Mouse (Mus musculus) thymus, postnatal 36 days (tissue): ENCODE measurements at regions not wholly inside any gene's neighbourhood (a gene's known extent, or its start where the extent isn't known, plus 50 kb on each side); places are given as distances from the start of the nearest gene placed in this dataset.
A peak's percentile ranks its signal among the peaks of the same experiment; 100 is the strongest.
"Not testable (repeated sequence)": the region's sequence is repeated elsewhere in the genome, so short reads cannot be mapped to it uniquely, and the experiment has no call there.

Source experiments
- DNase-seq, 2 experiments: peaks; one replicate each; pipeline ENCODE4 v3.0.0; 2022; ENCODE audit warnings: mixed read lengths in 2 of 2

- DNase-seq = no peak
These were observed 153.0 kb upstream of the 1700012A03Rik start for GRCm38 (mm10) chr6:31897001-31897400.

DNA sequence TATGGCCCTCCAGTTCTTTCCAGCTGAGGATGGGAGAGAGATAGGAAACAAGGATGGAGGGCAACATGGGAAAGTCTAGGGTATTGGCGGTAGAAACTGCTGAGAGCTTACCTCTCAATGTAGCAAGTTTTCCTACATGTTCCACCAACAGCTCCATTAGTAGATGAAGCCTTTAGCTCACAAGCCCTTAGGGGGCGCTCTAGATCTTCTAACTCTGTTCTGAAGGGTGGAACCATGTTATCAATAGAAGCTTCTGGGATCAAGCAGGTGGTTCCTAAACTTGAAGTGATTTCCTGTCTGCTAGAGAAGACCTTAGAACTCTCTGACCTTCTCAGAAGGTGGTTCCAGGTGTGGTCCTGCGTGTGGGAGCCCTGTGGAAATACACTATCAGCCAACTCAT lies 154.2 kb upstream of the 1700012A03Rik start:
- DNase-seq = no peak

- no peak for DNase-seq
These were observed 163.1 kb upstream of the 1700012A03Rik start for GRCm38 (mm10) chr6:31886931-31887330.

DNA sequence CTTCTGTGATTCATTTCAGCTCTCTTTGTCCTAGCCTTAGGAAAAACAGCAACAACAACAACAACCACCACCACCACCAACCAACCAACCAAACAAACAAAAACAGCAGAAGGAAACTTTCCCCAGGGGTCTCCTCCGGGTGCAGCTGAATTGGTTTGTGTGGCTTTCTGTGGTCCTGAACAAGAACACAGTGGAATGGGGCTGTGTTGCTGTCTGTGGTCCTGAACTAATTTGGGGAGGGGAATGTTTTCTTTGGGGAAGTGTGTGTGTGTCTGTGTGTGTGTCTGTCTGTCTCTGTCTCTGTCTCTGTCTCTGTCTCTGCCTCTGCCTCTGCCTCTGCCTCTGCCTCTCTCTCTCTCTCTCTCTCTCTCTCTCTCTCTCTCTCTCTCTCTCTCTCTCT lies 164.8 kb upstream of the 1700012A03Rik start:
- not testable (repeated sequence) for DNase-seq

- DNase-seq = no peak
These were observed 166.3 kb upstream of the 1700012A03Rik start for GRCm38 (mm10) chr6:31883726-31884125.

- no peak for DNase-seq
These were observed 175.4 kb upstream of the 1700012A03Rik start for GRCm38 (mm10) chr6:31874616-31875015.

DNA sequence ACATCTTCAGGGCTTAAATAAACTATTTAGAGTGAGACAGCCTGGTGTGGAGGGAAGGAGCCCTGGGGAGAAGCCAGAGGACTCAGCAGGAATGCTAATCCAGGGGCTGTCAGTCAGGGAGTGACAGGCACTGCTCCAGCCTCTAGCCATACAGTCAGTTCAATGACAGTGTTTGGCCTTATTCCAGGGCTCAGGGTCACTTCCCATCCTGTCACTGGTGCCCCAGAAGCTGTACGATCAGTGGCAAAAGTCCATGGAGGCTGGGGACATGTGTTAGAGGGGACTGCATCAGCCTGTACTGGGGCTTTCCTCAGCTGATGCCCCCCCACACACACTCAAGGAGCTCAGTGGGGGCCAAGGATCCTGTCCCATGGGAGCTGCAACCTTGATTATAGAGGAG lies 176.1 kb upstream of the 1700012A03Rik start:
- DNase-seq = no peak

DNA sequence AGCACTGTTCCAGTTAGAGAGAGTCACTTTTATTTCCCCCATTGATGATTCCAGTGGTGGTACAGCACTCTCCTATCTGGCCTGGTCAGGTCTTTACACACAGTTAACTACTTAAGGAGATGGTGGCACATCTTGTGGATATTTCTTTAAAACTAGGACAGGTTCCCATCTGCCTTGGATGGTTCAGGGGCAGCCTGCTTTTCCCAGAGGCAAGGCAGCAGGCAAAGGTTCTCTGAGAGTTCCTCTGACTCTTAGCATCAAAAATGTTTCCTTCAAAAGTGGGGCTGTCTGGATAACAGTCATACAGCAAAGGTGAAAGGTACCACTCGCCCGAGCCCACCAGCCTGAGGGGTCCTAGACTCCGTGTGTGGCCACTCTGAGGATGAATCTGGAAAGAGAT lies 178.3 kb upstream of the 1700012A03Rik start:
- DNase-seq = no peak

GRCm38 (mm10) chr6:31861996-31862395 lies 188.1 kb upstream of the 1700012A03Rik start:
- DNase-seq = no peak

- no peak for DNase-seq
These were observed 190.4 kb upstream of the 1700012A03Rik start for GRCm38 (mm10) chr6:31859621-31860020.

GRCm38 (mm10) chr6:31854261-31854660 lies 195.8 kb upstream of the 1700012A03Rik start:
- DNase-seq = no peak

- DNase-seq = no peak
These were observed 203.7 kb upstream of the 1700012A03Rik start for GRCm38 (mm10) chr6:31846319-31846718.

DNA sequence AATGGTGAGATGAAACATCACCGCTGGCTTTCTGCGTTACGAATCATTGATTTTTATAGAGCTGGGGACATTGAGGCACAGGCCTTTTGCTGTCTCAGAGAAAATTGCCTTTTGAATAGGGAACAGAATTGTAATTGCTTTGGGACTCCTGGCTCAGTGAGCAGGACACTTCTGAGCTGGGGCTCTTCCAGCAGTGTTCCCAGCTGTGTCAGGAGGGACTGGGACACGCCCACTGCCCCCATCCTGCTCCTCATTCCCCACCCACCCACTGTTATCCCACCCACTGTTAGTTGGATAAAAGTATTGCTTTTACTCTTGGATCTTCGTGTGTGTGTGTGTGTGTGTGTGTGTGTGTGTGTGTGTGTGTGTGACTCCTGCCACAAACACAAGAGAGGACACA lies 204.4 kb upstream of the 1700012A03Rik start:
- no peak for DNase-seq

GRCm38 (mm10) chr6:31840621-31841020 lies 209.4 kb upstream of the 1700012A03Rik start:
- no peak for DNase-seq

GRCm38 (mm10) chr6:31838588-31838987 lies 211.5 kb upstream of the 1700012A03Rik start:
- peak; percentile 22 to 23 for DNase-seq

- no peak for DNase-seq
These were observed 214.3 kb upstream of the 1700012A03Rik start for GRCm38 (mm10) chr6:31835795-31836194.

DNA sequence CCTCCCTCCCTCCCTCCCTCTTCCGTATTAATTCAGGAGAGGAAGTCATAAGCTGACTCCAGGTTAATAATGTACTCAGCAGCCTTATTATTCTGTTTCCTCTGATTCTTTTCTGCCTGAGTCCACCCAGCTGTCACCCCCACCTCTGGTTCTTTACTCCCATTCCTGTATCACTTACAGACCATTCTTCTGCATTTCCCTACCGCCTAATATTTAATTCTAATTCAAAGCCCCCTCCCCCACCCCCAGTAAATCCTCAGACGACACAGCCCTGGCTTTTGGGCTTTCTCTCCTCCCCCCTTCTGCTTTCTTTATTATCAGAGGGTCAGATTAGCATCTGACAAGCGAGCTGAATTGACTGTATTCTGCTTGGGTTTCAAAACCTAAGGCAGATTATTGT lies 215.5 kb upstream of the 1700012A03Rik start:
- no peak for DNase-seq

DNA sequence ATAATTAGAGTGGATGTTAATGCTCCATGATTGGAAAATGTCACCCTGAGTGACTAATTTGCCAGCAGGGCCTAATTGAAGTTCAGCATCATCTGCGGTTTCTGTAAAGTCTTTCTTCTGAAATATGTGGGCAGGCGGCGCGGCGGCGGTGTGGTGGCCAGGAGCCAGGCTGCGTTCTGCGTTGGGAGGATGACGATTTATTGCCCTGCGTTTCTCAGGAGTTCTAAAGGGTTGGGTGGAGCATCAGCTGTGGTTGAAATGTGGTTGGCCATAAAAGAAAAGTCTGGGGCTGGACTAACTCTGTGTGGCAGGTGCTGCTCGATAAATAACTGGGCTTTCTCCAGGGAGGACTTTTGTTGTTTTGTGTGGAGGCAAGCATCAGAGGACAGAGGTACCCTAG lies 219.4 kb upstream of the 1700012A03Rik start:
- no peak for DNase-seq

DNA sequence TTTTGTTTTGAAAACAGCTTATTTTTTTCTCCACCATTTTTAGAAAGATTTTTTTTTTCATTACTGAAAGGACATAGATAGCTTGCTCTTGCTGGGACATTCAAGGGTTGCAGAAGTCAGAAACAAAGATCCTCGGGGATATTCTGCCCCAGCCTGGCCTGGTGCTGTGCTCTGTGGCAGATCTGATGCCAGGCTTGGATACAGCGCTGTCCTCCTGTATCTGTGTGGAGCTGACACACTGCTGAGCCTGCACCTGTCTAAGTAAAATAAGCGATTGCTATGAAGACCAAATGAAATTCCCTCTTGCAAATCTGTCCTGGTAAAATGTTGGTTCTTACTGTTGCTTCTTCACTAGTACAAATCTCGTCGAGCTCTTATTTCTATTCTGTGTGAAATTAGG lies 226.4 kb upstream of the 1700012A03Rik start:
- DNase-seq = no peak

DNA sequence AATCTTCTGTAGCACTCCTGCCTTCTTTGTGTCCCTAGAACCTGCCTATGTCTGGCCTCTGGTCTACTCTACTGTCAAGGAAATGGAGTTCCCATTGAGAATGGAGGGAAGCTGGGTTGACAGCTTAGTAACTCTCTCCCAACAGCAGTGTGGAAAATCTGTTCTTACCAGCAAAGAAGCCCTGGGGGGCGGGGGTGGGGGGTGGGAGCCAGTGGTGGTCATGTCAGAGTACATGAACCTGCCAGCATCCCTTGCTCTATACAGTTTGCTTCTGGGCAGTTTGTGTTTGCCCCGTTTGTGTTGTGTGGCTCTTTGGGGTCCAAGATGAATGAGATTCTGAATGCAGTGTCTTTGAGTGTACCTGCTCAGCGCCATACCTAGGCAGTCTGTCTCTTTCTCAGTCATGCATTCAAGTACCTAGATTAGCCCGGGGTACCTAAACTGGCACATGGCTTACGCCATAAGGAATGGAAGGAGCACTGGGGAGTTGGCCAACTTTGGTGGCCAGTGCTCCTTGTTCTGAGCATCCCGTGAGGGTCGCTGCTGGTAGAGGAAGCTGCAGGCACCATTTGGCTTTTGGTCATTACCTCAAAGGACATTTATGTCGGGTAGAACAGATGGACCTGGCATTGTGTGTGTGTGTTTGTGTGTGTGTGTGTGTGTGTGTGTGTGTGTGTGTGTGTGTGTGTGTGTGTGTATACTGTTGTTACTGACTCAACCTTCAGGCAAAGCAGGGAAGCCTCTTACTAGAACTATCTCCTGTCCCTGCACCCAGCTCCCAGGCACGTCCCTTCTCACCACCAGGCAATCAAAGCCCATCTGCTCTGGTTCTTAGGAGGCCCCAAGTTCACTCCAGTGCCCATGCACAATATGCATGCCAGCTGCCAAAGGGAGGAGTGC lies 227.6 kb upstream of the 1700012A03Rik start:
- no peak for DNase-seq

- DNase-seq = no peak
These were observed 228.4 kb upstream of the 1700012A03Rik start for GRCm38 (mm10) chr6:31821621-31822020.

- DNase-seq = no peak
These were observed 232.4 kb upstream of the 1700012A03Rik start for GRCm38 (mm10) chr6:31817640-31818039.

DNA sequence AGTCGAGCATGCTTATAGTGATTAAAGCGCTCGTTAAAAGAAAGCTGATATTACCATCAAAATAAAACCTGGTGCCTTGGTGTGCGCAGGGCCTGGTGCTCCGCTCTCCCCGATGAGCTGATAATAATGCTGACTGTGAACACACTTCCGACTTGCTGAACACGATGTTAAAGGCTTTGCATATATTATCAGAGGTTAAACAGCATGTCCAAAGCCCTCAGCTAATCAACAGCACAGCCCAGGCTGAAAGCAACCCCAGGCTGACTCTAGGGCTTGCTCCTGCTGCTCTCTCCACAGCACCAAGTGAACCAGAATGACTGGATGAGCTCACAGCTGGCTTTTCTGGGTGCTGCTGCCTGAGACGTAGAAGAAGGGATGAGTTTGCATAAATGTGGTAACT lies 238.2 kb upstream of the 1700012A03Rik start:
- DNase-seq = no peak

GRCm38 (mm10) chr6:31810602-31811512 lies 239.2 kb upstream of the 1700012A03Rik start:
- DNase-seq = no peak
